Mouse (Mus musculus) intestine, embryonic 14.5 days (tissue): ENCODE measurements around the gene Spata5. TPM values are rescaled to one million over a fixed set of nuclear protein-coding genes. Genes with fewer than 3 reads are reported as not detected.

Experiments used
- ATAC-seq: fragments of 200-750 bp; cut with Nextera tagmentation; replicated peaks from 2 replicates; pipeline ENCODE4 v1.8.0; 2017; ENCODE audit warnings: low read depth, moderate number of reproducible peaks, moderate TSS enrichment, moderate library complexity; ENCODE audit not compliant: low FRiP score, low TSS enrichment
- DNase-seq: peaks from one replicate; pipeline ENCODE4 v3.0.0-alpha.2; 2018; ENCODE audit warnings: low spot score
- H3K27ac ChIP-seq: fragments of 300-500 bp; sonication (generic); 2 replicates; pipeline ENCODE4 v1.5.1; 2014; ENCODE audit warnings: low read depth, mild to moderate bottlenecking, control low read depth
- H3K27me3 ChIP-seq: fragments of 300-500 bp; sonication (generic); replicated peaks from 2 replicates; pipeline ENCODE4 v1.6.1; 2014; ENCODE audit warnings: low read length, control low read depth; ENCODE audit not compliant: control insufficient read depth, insufficient read depth
- H3K36me3 ChIP-seq: fragments of 300-500 bp; sonication (generic); 2 replicates; pipeline ENCODE4 v1.6.1; 2014; ENCODE audit warnings: low read length, control low read depth; ENCODE audit not compliant: control insufficient read depth, insufficient read depth
- H3K4me1 ChIP-seq: fragments of 300-500 bp; sonication (generic); replicated peaks from 2 replicates; pipeline ENCODE4 v1.6.1; 2014; ENCODE audit warnings: low read length, control low read depth, mixed read lengths; ENCODE audit not compliant: control insufficient read depth, insufficient read depth
- H3K4me2 ChIP-seq: fragments of 300-500 bp; sonication (generic); 2 replicates; pipeline ENCODE4 v1.6.1; 2014; ENCODE audit warnings: low read length
- H3K4me3 ChIP-seq: fragments of 300-500 bp; sonication (generic); 2 replicates; pipeline ENCODE4 v1.5.1; 2014; ENCODE audit warnings: low read depth, low read length, control low read depth, mixed read lengths
- H3K9ac ChIP-seq: fragments of 300-500 bp; sonication (generic); 2 replicates; pipeline ENCODE4 v1.6.1; 2014; ENCODE audit warnings: mild to moderate bottlenecking, low read length
- H3K9me3 ChIP-seq: fragments of 300-500 bp; sonication (generic); 2 replicates; pipeline ENCODE4 v1.6.1; 2016; ENCODE audit warnings: low read length, control low read depth; ENCODE audit not compliant: control insufficient read depth
- WGBS: fragments of 180-500 bp; shearing (Covaris S2); extraction: QIAGEN DNeasy Blood & Tissue Kit; methylation state at CpG from one replicate; pipeline ENCODE4 v1.1.7; 2014; 5-methylcytosine and 5-hydroxymethylcytosine counted together
- polyA plus RNA-seq: library from polyadenylated mRNA; unstranded; fragments of >200 nt; fragmentation: Nextera tagmentation; extraction: Ambion mirVana; gene quantifications from 2 replicates; pipeline ENCODE4 v1.2.1, GENCODE M21; 2014

Spata5 gene
- polyA plus RNA-seq: 36.5 and 37.6 TPM in 2 replicates

DNA sequence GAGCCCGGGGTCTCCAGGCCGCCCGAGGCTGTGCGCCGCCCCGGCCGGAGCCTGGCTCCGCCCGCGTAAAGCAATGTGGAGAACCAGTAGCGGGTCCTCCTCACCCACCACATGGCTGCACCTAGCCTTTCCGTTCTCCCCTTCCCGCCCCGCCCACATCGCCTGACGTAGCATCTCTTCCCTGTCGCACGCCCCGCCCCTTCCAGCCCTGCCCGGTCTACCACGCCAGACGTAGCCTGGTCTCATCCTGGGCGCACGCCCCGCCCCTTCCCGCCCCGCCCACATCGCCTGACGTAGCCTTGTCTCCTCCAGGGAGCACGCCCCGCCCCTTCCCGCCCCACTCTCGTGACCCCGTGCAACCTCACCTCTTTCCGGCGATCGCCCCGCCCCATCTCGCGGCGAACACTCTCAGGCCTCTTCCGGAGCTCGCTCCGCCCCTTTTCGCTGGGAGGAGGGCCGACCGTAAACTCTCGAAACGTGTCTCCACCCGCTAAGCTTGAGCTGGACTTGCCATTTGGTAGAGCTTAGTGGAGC, at the start of gene Spata5:
Gene Spata5, plus strand, starts transcription at position 439 of the 534 bp plus-strand sequence.
- peak within 1 kb of the TSS; percentile 83 for H3K9ac ChIP-seq
- H3K27ac ChIP-seq: peak within 1 kb of the TSS; percentile 96
- no peaks in the 10 kb centered on the region for H3K9me3 ChIP-seq
- H3K27me3 ChIP-seq: no peaks in the 10 kb centered on the region
- WGBS: under 1% methylated on average over 46 of the region's 50 CpGs
- H3K4me2 ChIP-seq: peak within 1 kb of the TSS; percentile 67
- H3K4me1 ChIP-seq: peaks cover 10% of the 10 kb centered on the region; the same call in 1 of the 2 replicates
- H3K4me3 ChIP-seq: peak within 1 kb of the TSS; percentile 75
- ATAC-seq (peak; percentile 95), DNase-seq (peak; percentile 99)
- H3K36me3 ChIP-seq: peaks cover 6% of the 10 kb centered on the region

DNA sequence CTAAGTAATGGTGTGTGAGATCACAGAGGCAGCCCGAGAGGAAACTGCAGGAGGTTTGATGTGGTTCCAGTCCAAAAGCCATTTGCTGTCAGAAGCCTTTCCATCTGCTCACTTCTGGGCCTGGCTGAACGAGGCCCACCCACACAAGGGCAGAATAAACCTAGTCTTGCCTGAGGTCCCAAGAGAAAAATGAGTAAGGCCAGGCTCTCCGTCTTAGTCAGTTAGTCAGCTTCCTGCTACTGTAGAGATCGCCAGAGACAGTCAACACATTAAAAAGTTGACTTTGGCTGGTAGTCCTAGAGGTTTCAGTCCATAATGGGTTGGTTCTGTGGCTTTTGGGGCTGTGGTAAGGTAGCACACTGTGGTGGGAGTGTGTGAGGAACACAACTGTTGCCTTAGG, 49.3 kb upstream of the Spata5 start:
- no peak for ATAC-seq
- Histone ChIP-seq H3K36me3 (no peaks in the 10 kb centered on the region), H3K4me1 (no peaks in the 10 kb centered on the region), H3K4me3 (no peak overlapping the region), H3K27me3 (no peaks in the 10 kb centered on the region), H3K27ac (no peak overlapping the region), H3K9me3 (no peaks in the 10 kb centered on the region), H3K4me2 (no peak overlapping the region), H3K9ac (no peak overlapping the region)
- DNase-seq: no peak
- WGBS: 60% methylated on average over 4 of the region's 4 CpGs

DNA sequence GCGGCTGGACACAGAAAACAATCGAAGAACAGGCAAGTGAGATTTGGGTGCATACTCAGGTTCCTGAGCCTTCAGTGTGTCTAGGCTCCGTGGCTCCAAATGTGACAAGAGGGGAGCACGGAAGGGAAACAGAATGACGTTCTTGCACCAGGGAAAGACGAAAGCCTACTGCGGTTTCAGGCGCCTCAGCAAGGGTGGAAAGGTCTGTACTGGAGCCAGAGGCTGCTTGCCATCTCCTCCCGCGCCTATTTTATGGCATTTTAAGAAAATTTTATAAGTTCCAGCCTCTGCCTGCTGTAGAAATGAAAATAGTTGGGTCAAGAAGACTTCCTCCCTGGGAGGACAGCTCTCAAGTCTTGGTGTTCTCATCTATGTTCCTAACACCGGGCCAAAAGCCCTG, 46.0 kb upstream of the Spata5 start:
- no peaks in the 10 kb centered on the region for H3K27me3 ChIP-seq
- no peak for ATAC-seq
- H3K9ac ChIP-seq: no peak overlapping the region
- DNase-seq: no peak
- no peak overlapping the region for H3K4me3 ChIP-seq
- 84% methylated on average over 11 of the region's 11 CpGs for WGBS
- no peaks in the 10 kb centered on the region for H3K36me3 ChIP-seq
- H3K4me2 ChIP-seq: no peak overlapping the region
- H3K4me1 ChIP-seq: peaks cover 5% of the 10 kb centered on the region; the same call in 1 of the 2 replicates
- H3K27ac ChIP-seq: no peak overlapping the region
- H3K9me3 ChIP-seq: no peaks in the 10 kb centered on the region

DNA sequence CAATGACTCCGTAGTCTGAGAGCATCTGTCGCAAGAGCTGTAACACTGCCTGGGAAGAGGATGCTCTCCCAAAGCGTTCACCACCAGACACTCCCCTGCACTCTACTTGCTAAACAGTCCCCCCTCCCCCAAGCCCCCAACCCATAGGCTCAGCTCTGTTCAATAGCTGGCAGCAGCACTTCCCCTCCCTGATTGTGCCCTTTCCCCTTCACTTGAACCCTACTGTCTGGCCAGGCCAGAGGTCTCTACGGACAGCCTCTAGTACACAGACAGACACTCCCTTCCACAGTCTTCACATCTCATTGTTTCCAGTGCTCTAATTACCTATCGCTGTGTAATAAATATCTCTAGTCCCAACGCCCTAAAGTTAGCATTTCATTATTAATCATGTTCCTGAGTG, 41.8 kb upstream of the Spata5 start:
- no peak overlapping the region for H3K4me3 ChIP-seq
- no peak for DNase-seq
- ATAC-seq: no peak
- no peak overlapping the region for H3K4me2 ChIP-seq
- WGBS: 61% methylated on average over 6 of the region's 6 CpGs
- H3K36me3 ChIP-seq: no peaks in the 10 kb centered on the region
- peaks cover 5% of the 10 kb centered on the region; the same call in 1 of the 2 replicates for H3K4me1 ChIP-seq
- no peak overlapping the region for H3K27ac ChIP-seq
- H3K9ac ChIP-seq: no peak overlapping the region
- no peaks in the 10 kb centered on the region for H3K9me3 ChIP-seq
- H3K27me3 ChIP-seq: no peaks in the 10 kb centered on the region

DNA sequence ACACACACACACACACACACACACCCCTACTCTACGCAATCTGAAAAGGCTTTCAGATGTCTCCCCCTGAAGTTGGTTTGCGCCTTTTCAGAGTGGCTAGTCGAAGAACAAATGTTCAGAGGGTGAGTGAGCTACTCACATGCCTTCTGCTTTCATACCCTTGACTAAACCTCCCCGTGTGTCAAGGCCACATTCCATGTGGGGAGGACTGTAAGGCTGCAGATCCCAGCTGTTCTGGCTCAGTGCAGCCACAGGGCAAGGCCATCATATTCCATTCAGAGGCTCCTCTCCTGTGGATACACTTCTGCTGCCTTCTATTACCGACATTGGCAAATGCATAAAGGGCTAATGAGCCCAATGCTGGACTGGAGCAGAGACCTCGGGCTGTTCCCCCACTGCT, 41.3 kb upstream of the Spata5 start:
- Histone ChIP-seq H3K27ac (no peak overlapping the region), H3K4me1 (peaks cover 5% of the 10 kb centered on the region; the same call in 1 of the 2 replicates), H3K9ac (no peak overlapping the region), H3K36me3 (no peaks in the 10 kb centered on the region), H3K9me3 (no peaks in the 10 kb centered on the region), H3K4me2 (no peak overlapping the region), H3K27me3 (no peaks in the 10 kb centered on the region), H3K4me3 (no peak overlapping the region)
- ATAC-seq: no peak
- DNase-seq: no peak
- WGBS: 63% methylated on average over 6 of the region's 6 CpGs

DNA sequence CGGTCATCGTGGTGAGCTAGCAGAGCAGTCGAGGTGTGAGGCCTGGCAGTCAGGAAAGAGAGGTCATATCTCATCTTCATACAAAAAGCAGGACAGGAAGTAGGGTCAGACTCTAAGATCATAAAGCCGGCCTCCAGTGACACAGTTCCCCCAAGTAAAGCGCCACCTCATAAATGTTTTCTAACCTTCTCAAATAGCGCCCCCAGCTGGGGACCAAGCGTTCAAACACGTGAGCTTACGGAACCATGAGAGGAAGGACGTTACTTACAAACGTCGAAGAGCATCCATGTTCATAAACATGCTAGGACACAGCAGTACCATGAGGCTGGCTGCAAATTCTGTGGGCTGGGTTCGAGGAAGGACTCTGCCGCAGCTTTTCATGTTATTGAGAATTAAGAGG, 40.5 kb upstream of the Spata5 start:
- Histone ChIP-seq H3K4me1 (peaks cover 5% of the 10 kb centered on the region; the same call in 1 of the 2 replicates), H3K36me3 (no peaks in the 10 kb centered on the region), H3K9ac (no peak overlapping the region), H3K9me3 (no peaks in the 10 kb centered on the region), H3K4me3 (no peak overlapping the region), H3K4me2 (no peak overlapping the region), H3K27ac (no peak overlapping the region), H3K27me3 (no peaks in the 10 kb centered on the region)
- 79% methylated on average over 14 of the region's 14 CpGs for WGBS
- DNase-seq (no peak), ATAC-seq (no peak)

DNA sequence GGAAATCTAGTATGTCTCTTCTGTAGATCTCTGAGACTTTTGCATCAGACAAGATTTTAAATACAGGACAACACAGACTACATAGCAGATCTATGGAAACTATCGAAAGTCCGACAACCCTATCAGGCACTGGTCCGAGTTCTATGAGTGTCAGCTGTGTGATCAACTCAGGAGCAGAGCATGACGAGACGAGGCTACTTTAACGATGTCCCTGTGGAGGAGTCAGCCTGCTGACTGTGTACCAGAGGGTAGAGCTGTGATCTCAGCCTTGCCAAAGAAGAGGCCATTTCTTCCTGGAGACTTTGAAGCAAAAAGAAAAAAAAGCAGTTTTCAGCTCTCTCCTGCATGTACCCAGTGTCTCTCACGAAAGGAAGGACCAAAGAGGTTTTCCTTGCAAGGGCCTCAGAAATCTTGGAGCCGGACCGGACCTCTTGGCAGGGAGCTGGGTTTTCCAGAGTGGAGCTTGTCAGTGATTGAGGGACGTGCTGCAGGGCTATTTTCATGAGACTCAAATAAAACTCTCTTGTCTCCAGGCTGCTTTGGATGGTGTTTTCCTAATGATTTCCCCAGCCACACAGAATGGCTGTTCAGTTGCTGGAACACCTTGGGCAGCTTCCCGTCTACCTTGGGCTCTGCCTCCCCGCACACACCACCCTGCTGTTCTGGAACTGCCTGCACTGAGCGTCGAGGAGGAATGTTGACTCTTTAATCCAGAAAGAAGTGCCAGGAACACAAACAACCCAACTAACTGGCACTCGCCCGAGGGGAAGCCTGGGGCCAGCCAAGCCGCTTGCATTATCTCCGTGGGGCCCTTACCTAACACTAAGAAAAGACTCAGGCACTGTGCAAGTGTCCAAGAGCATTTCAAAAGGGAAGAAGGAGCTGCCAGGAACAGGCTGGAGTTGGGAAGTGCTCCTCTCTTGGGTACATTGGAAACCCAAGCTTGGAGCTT, 39.5 kb upstream of the Spata5 start:
- H3K36me3 ChIP-seq: no peaks in the 10 kb centered on the region
- H3K4me2 ChIP-seq: no peak overlapping the region
- H3K4me3 ChIP-seq: no peak overlapping the region
- WGBS: 68% methylated on average over 18 of the region's 18 CpGs
- no peak for DNase-seq
- H3K27me3 ChIP-seq: no peaks in the 10 kb centered on the region
- H3K27ac ChIP-seq: peak overlapping the region; percentile 7; the same call in 1 of the 2 replicates
- H3K4me1 ChIP-seq: peaks cover 5% of the 10 kb centered on the region; the same call in 1 of the 2 replicates
- H3K9ac ChIP-seq: no peak overlapping the region
- no peaks in the 10 kb centered on the region for H3K9me3 ChIP-seq
- no peak for ATAC-seq

DNA sequence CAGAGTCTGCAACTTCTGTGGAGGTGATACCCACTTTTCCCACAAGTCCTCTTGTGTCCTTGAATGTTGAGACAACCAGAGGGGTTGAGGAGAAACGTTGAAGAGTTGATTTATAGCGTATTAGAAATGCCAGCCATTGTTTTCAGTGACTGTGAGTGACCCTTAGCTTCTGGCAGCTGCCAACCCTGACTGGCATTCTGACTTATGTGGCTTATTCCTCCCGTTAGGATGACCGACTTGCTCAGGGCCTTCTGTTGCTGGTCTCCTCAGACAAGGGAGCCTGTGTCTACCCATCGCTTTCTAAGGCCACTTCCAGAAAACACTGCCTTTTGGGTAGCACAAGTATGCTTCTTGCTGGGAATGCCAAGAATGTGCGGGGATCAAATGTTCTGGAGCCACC, 38.2 kb upstream of the Spata5 start:
- peaks cover 5% of the 10 kb centered on the region; the same call in 1 of the 2 replicates for H3K4me1 ChIP-seq
- H3K27me3 ChIP-seq: no peaks in the 10 kb centered on the region
- WGBS: 62% methylated on average over 6 of the region's 6 CpGs
- no peaks in the 10 kb centered on the region for H3K36me3 ChIP-seq
- H3K27ac ChIP-seq: no peak overlapping the region
- DNase-seq (no peak), ATAC-seq (no peak)
- H3K4me2 ChIP-seq: no peak overlapping the region
- H3K4me3 ChIP-seq: no peak overlapping the region
- H3K9me3 ChIP-seq: no peaks in the 10 kb centered on the region
- H3K9ac ChIP-seq: no peak overlapping the region
